Mouse (Mus musculus) cortical plate, adult 2 months (tissue): ENCODE measurements around the gene Krt79.

Source experiments
- CTCF ChIP-seq: fragments of 200-500 bp; IDR thresholded peaks from 2 replicates; pipeline ENCODE4 v1.5.1; 2011; ENCODE audit warnings: mild to moderate bottlenecking, control low read depth, low read length; ENCODE audit not compliant: insufficient read depth; ENCODE audit errors: extremely low read depth
- POLR2A ChIP-seq: fragments of 200-500 bp; IDR thresholded peaks from 2 replicates; pipeline ENCODE4 v1.6.1; 2011; ENCODE audit warnings: mild to moderate bottlenecking, low read length, control low read depth; ENCODE audit not compliant: insufficient read depth; ENCODE audit errors: extremely low read depth

GRCm38 (mm10) chr15:101892820-101893219, 47.3 kb downstream of the Krt79 start, which contains the start of gene Krt76:
- no peak for TF ChIP-seq POLR2A
- no peak for TF ChIP-seq CTCF
